Mouse (Mus musculus) forebrain, embryonic 11.5 days (tissue): ENCODE results near the gene Fhit. TPM values are rescaled to one million over a fixed set of nuclear protein-coding genes. Genes with fewer than 3 reads are reported as not detected.
"Not testable (repeated sequence)": the region's sequence is repeated elsewhere in the genome, so short reads cannot be mapped to it uniquely, and the experiment has no call there.

Source experiments
- ATAC-seq: fragments of 200-750 bp; cut with Nextera tagmentation; replicated peaks from 2 replicates; pipeline ENCODE4 v1.8.0; 2017; ENCODE audit warnings: moderate TSS enrichment; ENCODE audit not compliant: low FRiP score
- DNase-seq: peaks from one replicate; pipeline ENCODE4 v3.0.0-alpha.2; 2017; ENCODE audit warnings: low spot score
- H3K27ac ChIP-seq: fragments of 300-500 bp; sonication (generic); 2 replicates; pipeline ENCODE4 v1.5.1; 2014; ENCODE audit warnings: low read depth, low read length
- H3K27me3 ChIP-seq: fragments of 300-500 bp; sonication (generic); 2 replicates; pipeline ENCODE4 v1.6.1; 2014; ENCODE audit warnings: mild to moderate bottlenecking, low read length, mixed read lengths; ENCODE audit not compliant: control insufficient read depth, insufficient read depth
- H3K36me3 ChIP-seq: fragments of 300-500 bp; sonication (generic); 2 replicates; pipeline ENCODE4 v1.6.1; 2014; ENCODE audit warnings: mild to moderate bottlenecking, low read length, moderate library complexity, mixed read lengths; ENCODE audit not compliant: control insufficient read depth, insufficient read depth
- H3K4me1 ChIP-seq: fragments of 300-500 bp; sonication (generic); replicated peaks from 2 replicates; pipeline ENCODE4 v1.6.1; 2014; ENCODE audit warnings: low read length, mixed read lengths; ENCODE audit not compliant: control insufficient read depth, insufficient read depth
- H3K4me2 ChIP-seq: fragments of 300-500 bp; sonication (generic); 2 replicates; pipeline ENCODE4 v1.6.1; 2014; ENCODE audit warnings: low read depth, mild to moderate bottlenecking, low read length, moderate library complexity, mixed read lengths; ENCODE audit not compliant: severe bottlenecking
- H3K4me3 ChIP-seq: fragments of 300-500 bp; sonication (generic); 2 replicates; pipeline ENCODE4 v1.5.1; 2014; ENCODE audit warnings: low read depth, low read length
- H3K9ac ChIP-seq: fragments of 300-500 bp; sonication (generic); 2 replicates; pipeline ENCODE4 v1.6.1; 2014; ENCODE audit warnings: low read length
- H3K9me3 ChIP-seq: fragments of 300-500 bp; sonication (generic); 2 replicates; pipeline ENCODE4 v1.6.1; 2016; ENCODE audit warnings: low read length, mixed read lengths; ENCODE audit not compliant: control insufficient read depth
- WGBS: fragments of 180-500 bp; shearing (Covaris S2); extraction: QIAGEN DNeasy Blood & Tissue Kit; methylation state at CpG from one replicate; pipeline ENCODE4 v1.1.7; 2014; 5-methylcytosine and 5-hydroxymethylcytosine counted together
- polyA plus RNA-seq: library from polyadenylated mRNA; unstranded; fragments of >200 nt; fragmentation: Nextera tagmentation; extraction: Ambion mirVana; gene quantifications from 2 replicates; pipeline ENCODE4 v1.2.1, GENCODE M21; 2014

The Fhit gene
- polyA plus RNA-seq, 1 experiment from 2014 or later: 2.2 TPM

DNA sequence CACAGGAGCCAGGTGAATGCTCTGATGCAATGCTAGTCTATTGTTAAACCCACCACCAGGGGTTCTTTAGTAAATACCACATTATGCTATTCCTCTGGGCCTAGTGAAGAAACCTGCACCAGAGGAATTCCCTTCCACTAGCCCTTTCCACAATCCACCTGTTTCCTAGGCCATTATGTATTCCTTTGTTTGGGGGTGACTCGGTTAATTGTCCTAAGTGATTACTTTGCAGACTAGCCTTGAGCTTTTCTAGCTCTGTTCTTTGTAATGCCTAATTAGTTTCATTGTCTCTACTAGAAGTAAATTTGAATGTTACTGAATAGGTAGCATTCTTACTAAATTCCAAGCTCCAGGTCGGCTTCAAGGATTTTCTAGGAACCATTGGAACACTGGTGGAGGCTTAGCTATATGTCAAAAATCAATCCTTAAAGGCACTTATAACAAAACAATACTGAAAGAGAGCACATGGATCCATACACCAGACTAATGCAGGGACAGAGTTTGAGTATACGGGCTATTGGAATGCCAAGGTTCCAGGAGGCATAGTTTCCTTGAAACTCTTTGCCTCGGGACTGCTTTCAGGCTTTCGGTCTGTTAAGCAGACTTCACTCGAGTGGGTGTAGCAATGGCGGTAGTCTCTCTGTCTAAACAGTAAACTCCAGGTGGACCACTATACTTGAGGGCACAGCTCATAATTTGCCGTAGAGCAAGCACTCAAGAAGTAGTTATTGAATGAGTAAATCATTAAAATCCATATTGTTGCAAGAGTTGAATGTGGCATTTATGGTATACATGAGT is 122.1 kb downstream of the Fhit start:
- H3K4me1 ChIP-seq, H3K9me3 ChIP-seq, H3K27me3 ChIP-seq, DNase-seq, H3K4me2 ChIP-seq, ATAC-seq, H3K36me3 ChIP-seq, H3K9ac ChIP-seq, H3K4me3 ChIP-seq, H3K27ac ChIP-seq: not testable (repeated sequence)
- WGBS: 43% methylated on average over 8 of the region's 8 CpGs

DNA sequence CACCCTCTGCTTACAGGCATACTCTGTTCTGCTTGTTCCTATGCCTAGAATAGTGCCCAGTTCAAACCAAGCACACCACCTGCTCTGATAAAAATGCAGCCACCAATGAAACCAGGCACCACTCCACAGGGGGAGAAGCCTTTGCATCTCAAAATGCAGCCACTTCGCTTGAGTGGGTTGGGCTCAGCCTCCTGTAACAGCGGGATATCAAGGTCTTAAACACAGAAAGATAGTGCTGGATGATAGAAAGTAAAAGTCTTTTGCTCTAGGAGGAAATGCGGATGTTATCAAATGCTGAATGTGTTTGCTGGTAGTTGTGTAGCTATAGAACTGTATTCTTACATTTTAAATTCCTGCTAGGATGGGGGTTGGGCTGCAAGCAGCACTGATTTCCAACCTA is 140.4 kb downstream of the Fhit start:
- H3K27me3 ChIP-seq: no peaks in the 10 kb centered on the region
- H3K4me3 ChIP-seq: no peak overlapping the region
- WGBS: 18% methylated on average over 3 of the region's 3 CpGs
- no peak for DNase-seq
- no peak for ATAC-seq
- H3K4me2 ChIP-seq: no peak overlapping the region
- H3K9ac ChIP-seq: no peak overlapping the region
- H3K4me1 ChIP-seq: no peaks in the 10 kb centered on the region
- no peak overlapping the region for H3K27ac ChIP-seq
- H3K36me3 ChIP-seq: no peaks in the 10 kb centered on the region
- no peaks in the 10 kb centered on the region for H3K9me3 ChIP-seq

DNA sequence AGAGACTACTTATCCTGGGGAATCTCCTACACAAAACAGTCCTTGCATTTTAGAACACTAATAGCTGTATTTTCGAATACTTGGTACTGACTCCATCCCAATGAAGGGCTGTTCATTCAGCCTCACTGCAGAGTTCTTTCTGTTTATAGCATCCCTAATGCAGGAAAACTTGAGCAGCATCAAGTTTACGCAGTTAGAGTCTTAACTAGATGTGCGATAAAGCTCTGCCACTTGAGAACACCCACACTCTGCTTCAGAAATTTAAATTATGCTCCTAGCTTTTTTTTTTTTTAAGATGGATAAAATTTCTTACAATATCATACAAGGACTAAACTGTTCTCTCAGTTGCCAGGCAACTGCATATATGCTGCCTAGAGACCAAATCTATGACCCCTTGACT is 183.2 kb downstream of the Fhit start:
- no peaks in the 10 kb centered on the region for H3K4me1 ChIP-seq
- H3K9me3 ChIP-seq: no peaks in the 10 kb centered on the region
- no peak overlapping the region for H3K4me2 ChIP-seq
- H3K9ac ChIP-seq: no peak overlapping the region
- WGBS: 95% methylated on average over 3 of the region's 3 CpGs
- ATAC-seq (no peak), DNase-seq (no peak)
- H3K4me3 ChIP-seq: no peak overlapping the region
- no peaks in the 10 kb centered on the region for H3K36me3 ChIP-seq
- no peaks in the 10 kb centered on the region for H3K27me3 ChIP-seq
- no peak overlapping the region for H3K27ac ChIP-seq

DNA sequence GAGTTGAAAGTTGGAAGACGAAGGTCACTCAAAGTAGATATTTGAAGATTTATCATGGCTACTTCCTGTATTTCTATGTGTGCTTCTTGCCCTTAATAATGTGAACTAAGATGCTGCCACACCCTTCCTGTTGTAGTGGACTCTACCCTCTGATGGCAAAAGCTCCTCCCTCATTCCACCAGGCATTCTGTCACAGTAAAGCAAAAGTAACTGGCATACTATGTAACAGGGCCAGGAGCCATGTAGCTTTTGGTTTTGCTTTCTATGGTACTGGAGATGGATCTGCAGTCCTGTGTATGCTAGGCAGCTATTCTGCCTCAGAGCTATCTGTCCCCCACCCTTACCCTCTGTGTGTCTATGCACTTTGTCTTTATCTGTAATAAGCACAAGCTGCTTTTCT is 220.2 kb downstream of the Fhit start:
- no peaks in the 10 kb centered on the region for H3K9me3 ChIP-seq
- no peak overlapping the region for H3K27ac ChIP-seq
- DNase-seq (no peak), ATAC-seq (no peak)
- H3K36me3 ChIP-seq: no peaks in the 10 kb centered on the region
- no peaks in the 10 kb centered on the region for H3K27me3 ChIP-seq
- H3K4me2 ChIP-seq: no peak overlapping the region
- H3K9ac ChIP-seq: no peak overlapping the region
- H3K4me3 ChIP-seq: no peak overlapping the region
- no peaks in the 10 kb centered on the region for H3K4me1 ChIP-seq
- WGBS: 85% methylated on average over 1 of the region's 1 CpGs

DNA sequence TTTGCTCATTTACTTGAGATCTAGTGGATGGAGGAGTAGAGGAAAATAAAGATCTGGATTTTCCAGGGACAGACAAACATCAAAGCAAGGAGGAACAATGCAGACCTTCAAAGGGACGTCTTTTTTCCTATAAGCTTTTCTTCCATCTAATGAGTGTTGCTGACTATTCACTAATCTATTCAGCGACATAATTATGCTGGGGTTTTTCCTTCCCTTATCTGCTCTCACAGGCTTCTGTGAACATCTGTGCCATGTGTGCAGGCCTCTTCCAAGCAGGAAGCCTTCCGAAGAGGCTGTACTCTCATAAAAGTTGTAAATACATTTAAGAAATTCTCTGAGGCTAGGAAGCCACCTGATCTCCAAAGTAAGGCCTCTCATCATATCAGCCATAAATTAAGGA is 228.2 kb downstream of the Fhit start:
- H3K27me3 ChIP-seq: no peaks in the 10 kb centered on the region
- no peak overlapping the region for H3K27ac ChIP-seq
- no peak overlapping the region for H3K4me3 ChIP-seq
- H3K9me3 ChIP-seq: no peaks in the 10 kb centered on the region
- no peak overlapping the region for H3K9ac ChIP-seq
- ATAC-seq (peak; percentile 60; the same call in 1 of the 2 replicates), DNase-seq (no peak)
- H3K4me1 ChIP-seq: no peaks in the 10 kb centered on the region
- H3K36me3 ChIP-seq: no peaks in the 10 kb centered on the region
- 31% methylated on average over 3 of the region's 3 CpGs for WGBS
- no peak overlapping the region for H3K4me2 ChIP-seq

DNA sequence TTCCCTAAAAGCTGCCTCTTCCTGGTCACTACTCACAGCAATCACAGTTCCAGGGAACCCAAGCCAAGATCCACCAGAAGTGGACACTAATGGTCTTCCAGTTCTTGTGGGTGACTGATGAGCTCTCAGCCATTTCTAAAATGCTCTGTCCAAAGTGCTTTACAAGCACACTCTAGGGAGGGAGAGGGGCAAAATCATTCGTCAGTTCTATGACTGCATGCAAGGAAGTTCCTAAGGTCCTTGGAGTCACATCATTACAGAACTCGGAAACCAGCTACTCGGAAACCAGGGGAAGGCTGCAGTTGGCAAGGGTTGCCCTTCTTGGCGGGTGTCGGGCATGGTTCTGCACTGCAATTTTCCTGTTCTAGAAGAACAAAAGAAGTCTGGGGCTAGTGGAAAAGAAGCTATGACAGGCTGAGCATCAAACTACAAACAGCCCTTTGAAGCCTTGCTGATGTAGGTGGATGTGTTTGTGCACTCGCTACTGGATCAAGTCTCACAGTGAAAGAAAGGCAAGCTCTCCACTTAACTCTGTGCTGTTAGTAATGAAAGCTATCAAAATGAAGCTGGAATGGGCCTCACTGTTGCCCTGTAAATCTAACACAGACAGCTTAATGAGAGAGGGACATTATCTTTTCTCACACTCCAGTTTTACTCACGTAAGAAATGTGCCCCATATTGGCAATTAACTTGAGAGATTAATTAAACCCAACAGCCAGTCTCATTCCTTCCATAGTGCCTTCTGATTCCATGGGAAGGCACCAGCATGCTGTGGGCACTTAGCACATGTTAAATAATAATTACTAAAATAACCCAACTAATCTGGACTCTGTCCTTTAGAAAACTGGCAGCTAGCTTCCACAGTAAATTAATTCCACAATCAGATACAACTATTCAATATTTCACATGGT is 243.7 kb downstream of the Fhit start:
- no peaks in the 10 kb centered on the region for H3K4me1 ChIP-seq
- H3K4me3 ChIP-seq: no peak overlapping the region
- DNase-seq (no peak), ATAC-seq (peak; percentile 49; the same call in 1 of the 2 replicates)
- no peak overlapping the region for H3K27ac ChIP-seq
- H3K27me3 ChIP-seq: no peaks in the 10 kb centered on the region
- no peaks in the 10 kb centered on the region for H3K9me3 ChIP-seq
- 74% methylated on average over 7 of the region's 7 CpGs for WGBS
- H3K9ac ChIP-seq: no peak overlapping the region
- no peak overlapping the region for H3K4me2 ChIP-seq
- no peaks in the 10 kb centered on the region for H3K36me3 ChIP-seq

DNA sequence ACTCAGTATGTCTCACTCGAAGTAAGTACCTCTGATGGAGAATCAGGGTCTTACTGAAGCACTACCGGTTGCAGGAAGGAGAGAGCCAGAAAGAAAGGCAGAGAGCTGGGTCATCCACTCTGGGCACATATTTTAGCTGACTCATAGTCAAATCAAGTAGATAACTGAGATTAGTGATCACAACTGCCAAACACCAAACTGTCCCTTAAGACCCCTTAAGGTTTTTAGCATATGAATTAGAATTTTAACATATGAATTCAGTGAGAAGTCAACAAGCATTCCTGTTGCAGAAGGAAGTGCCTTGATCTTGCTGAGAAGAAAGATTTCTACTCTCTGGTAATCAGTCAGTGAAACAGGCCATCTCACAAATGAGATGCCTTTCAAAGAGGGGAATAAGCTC is 253.8 kb downstream of the Fhit start:
- H3K9me3 ChIP-seq: no peaks in the 10 kb centered on the region
- no peak overlapping the region for H3K9ac ChIP-seq
- H3K4me2 ChIP-seq: no peak overlapping the region
- ATAC-seq: no peak
- 78% methylated on average over 2 of the region's 2 CpGs for WGBS
- H3K4me1 ChIP-seq: no peaks in the 10 kb centered on the region
- DNase-seq: no peak
- no peaks in the 10 kb centered on the region for H3K36me3 ChIP-seq
- H3K27ac ChIP-seq: no peak overlapping the region
- no peaks in the 10 kb centered on the region for H3K27me3 ChIP-seq
- H3K4me3 ChIP-seq: no peak overlapping the region

DNA sequence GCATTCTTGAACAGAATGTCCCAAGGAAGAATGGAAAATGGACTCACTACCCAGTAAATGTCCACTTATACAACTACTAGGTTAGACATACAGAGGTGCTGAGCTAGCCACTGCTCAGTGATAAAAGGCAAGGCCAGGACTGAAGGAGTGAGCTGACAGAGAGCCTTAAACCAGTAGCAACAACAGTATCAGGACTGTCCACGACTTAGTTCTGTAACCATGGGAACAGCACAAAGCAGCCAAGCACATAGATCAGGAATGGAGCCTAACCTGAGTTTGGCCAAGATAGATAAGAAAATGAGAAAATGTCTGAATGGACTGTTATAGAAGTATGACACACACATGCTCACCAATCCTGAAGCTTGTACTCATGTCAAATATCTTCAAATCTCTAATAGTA is 279.1 kb downstream of the Fhit start:
- no peak for DNase-seq
- no peak overlapping the region for H3K9ac ChIP-seq
- H3K27me3 ChIP-seq: no peaks in the 10 kb centered on the region
- H3K4me1 ChIP-seq: no peaks in the 10 kb centered on the region
- H3K4me3 ChIP-seq: no peak overlapping the region
- no peak overlapping the region for H3K4me2 ChIP-seq
- 81% methylated on average over 1 of the region's 1 CpGs for WGBS
- H3K27ac ChIP-seq: no peak overlapping the region
- ATAC-seq: no peak
- no peaks in the 10 kb centered on the region for H3K9me3 ChIP-seq
- no peaks in the 10 kb centered on the region for H3K36me3 ChIP-seq
